Mouse (Mus musculus) urinary bladder, postnatal 4 days (tissue): ENCODE measurements around the gene Flywch2.

Experiments used
- DNase-seq, 2 experiments: peaks; one replicate each; pipeline ENCODE4 v3.0.0; 2021 to 2022; ENCODE audit warnings: low spot score in 2 of 2

Gene Flywch2

DNA sequence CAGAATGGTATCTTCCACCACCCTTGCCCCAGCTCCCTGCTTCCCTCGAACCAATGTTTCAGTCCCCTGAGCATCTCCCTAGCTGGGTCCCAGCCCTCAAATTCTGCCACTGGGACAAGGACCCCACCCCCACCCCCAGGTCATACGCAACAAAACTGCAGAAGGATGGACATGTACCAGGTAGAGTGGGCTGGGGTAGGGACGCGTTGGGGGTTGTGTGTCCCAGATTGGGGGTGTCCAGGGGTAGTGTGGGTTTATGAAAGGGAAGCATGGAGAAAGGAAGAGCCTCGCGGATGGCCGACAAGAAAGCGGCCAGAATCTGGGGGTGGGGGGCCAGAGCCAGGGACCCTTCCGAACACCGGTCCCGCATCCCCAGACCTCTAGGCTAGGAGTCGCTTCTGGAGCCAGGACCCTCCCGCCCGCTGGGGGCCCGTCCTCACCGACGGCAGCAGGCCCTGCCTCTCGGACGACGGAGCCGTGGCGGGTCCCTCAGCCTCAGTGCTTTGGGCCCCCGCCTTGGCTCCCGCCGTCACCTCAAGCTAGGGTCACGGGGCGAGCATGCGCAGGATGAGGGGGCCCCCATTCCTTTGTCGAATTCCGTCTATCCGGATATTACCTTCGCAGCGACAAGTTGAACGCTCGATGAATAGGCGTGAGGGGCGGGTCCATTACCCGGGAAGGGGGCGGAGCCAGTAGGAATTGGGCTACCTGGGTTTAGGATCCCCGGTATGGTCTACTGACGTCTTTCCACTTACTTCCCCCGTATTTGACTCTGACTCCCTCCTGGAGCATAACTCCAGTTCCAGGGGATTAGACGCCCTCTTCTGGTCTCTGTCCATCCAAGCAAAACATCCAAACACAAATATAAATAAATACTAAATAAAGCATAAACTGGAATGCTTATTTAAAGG, at the start of gene Flywch2:
Flywch2 (minus strand) TSS at position 521 of the 911 bp plus-strand sequence.
- peak; percentile 71 to 84 for DNase-seq

- DNase-seq: no peak
Measured at GRCm38 (mm10) chr17:23831201-23831600, 45.3 kb upstream of the Flywch2 start.

DNA sequence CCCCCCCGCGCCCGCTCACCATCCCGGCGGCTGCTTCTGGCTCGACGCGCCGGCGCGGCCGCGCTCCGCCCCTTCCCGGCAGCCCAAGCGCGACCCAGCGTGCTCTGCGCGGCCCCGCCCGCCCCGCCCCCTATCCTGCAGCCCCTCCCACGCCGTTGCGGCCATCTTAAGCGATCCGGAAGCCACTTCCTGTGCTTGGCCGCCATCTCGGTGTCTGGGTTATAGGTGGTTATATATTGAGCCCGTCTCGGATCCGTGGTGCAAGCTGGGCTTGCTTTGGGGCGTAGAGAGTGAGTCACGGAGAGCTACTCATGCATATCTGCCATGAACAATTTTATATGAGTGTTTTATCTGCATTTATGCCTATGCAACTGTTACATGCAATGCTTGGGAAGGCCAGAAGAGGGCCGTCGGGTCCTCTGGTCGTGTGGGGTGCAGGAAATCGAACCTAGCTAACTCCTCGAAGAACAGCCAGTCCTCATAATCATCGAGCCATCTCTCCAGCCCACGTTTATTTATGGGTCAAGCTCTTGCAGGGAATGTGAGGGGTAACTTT, 43.3 kb upstream of the Flywch2 start, which contains the start of gene Elob:
Elob (minus strand) TSS at position 73 of the 556 bp plus-strand sequence.
- DNase-seq: peak; percentile 80 to 81

GRCm38 (mm10) chr17:23828271-23829001, 42.6 kb upstream of the Flywch2 start:
- DNase-seq: peak in 1 of 2 experiments; percentile 57

DNA sequence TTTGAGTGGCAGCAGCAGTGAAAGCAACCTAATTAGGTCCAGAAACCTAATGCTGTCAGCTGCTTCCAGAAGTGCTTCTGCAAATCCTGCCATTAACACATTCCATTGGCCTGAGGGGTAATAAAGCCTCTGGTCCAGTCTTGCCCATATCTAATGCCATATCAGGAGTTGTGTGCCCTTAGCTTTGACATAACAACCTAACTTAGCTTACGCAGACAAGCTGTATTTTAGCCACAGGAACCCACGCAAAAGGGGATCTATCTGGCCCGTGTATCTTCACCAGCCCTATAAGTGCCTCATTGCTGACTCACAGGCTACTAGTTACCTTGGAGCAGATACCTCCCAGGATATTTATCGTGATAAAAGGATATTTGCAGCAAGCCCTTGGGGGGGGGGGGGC, 39.7 kb upstream of the Flywch2 start:
- peak in 1 of 2 experiments; percentile 12 for DNase-seq

GRCm38 (mm10) chr17:23823614-23824013, 37.7 kb upstream of the Flywch2 start:
- no peak for DNase-seq

DNA sequence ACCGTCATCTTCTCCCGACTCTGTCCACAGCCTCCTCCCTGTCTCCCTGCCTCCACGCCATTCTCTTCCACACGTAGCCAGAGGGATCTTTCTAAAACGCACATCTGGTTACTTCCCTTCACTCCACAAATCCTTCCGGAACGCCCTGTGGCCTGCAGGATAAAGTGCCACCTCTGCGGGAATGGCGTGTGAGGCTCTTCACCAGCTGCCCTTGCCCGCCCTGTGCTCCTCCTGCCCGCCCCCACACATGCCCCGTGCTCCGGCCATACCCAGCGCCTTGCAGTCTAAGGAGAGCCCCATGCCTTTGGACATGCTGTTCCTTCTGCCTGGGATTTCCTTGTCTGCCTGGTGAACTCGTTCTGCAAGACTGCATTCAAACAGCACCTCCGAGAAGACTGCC, 37.1 kb upstream of the Flywch2 start:
- no peak for DNase-seq

DNA sequence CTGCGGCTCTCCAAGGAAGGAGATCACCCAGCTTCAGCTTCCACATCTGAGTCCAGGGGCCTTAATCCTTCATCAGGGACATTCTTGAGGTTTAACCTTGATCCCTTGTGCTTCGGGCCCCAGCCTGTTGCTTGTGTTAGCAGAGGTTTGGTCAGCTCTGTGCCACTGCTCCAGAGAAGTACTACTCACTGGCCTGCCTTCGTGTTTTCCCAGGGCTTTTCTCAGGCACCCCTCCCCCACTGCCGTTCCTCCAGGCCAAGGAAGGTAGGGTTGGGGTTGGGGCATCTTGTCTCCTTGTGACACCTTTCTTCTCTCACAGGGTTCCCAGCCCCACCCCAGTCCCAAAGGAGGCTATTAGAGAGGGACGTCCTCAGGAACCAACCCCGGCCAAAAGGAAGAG, 36.2 kb upstream of the Flywch2 start:
- no peak for DNase-seq

DNA sequence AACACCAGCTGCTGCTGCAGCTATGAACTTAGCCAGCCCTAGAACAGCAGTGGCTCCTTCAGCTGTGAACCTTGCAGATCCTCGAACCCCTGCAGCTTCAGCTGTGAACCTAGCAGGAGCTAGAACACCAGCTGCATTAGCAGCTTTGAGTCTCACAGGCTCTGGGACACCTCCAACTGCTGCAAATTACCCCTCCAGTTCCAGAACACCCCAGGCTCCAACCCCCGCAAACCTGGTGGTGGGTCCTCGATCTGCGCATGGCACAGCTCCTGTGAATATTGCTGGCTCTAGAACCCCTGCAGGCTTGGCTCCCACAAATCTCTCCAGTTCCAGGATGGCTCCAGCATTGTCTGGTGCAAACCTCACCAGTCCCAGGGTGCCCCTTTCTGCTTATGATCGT, 34.9 kb upstream of the Flywch2 start:
- no peak for DNase-seq

GRCm38 (mm10) chr17:23819235-23819634, 33.4 kb upstream of the Flywch2 start:
- DNase-seq: no peak

DNA sequence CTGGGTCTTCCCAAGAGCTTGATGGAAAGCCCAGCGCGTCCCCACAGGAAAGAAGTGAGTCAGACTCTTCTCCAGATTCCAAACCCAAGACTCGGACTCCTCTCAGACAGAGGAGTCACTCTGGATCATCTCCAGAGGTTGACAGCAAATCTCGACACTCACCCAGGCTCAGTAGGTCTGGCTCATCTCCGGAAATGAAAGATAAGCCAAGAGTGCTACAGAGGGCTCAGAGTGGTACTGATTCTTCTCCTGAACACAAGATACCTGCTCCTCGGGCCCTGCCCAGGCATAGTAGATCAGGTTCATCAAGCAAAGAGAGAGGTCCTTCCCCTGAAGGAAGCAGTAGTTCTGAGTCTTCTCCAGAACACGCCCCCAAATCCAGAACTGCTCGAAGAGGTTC, 32.7 kb upstream of the Flywch2 start:
- DNase-seq: no peak

DNA sequence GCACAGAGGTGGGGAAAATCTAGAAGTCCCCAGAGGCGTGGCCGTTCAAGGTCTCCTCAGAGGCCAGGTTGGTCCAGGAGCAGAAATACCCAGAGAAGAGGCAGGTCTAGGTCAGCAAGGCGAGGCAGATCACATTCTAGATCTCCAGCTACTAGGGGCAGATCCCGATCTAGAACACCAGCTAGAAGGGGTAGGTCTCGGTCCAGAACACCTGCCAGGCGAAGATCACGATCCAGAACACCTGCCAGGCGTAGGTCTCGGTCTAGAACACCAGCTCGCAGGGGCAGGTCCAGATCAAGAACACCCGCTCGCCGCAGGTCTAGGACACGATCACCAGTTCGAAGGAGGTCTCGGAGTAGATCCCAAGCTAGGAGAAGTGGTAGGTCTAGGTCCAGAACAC, 29.8 kb upstream of the Flywch2 start:
- no peak for DNase-seq

DNA sequence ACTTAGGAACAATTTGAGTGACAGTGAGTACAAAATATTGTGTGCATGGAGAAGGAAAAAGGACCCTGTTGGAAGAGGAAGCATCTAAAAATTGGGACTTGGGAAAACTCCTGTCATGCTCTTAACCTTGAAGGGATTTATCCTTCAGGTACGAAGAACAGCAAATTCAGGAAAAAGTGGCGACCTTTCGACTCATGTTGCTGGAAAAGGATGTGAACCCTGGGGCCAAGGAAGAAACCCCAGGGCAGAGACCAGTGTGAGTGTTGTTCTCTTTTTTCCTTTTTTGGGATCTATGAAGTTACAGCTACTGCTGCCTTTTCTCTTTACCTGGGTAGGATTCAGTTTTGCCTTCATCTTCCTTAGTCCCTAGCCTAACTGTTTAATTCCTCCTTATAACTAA, 22.0 kb upstream of the Flywch2 start:
- no peak for DNase-seq

- no peak for DNase-seq
Measured at GRCm38 (mm10) chr17:23806867-23807266, 21.0 kb upstream of the Flywch2 start.

DNA sequence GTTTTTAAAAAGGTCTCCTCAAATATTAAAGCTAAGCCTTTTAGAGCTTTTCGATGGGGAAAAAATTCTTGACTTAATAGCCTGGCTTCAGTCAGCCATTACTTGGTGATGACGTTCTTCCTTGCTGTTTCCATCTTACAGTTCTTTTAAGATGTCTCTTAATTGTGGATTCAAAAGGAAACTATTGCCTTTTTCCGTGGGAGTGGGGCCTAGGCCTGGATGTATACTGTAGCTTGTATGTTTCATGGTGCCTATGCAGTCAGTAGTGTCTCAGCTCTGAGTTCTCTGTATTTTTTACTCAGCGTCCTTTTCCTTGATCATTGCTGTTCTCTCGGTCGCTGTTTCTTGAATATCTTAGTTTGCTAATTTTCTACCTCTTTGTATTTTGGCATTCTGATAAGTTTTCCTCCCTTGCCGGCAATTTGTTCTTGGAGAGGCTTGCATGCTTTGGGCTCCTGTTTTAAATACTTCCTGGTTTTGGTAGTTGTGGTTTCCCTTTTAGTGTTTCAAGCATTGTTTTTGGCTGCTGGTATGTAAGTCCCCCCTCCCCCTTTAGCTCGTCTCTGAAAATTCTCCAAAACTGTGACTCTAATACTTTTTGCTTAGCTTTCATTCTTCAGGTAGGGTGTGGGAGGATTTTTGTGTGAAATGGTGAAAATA, 18.7 kb upstream of the Flywch2 start:
- no peak for DNase-seq

- DNase-seq: peak; percentile 69 to 82
Measured at GRCm38 (mm10) chr17:23803366-23804041, 17.6 kb upstream of the Flywch2 start.

DNA sequence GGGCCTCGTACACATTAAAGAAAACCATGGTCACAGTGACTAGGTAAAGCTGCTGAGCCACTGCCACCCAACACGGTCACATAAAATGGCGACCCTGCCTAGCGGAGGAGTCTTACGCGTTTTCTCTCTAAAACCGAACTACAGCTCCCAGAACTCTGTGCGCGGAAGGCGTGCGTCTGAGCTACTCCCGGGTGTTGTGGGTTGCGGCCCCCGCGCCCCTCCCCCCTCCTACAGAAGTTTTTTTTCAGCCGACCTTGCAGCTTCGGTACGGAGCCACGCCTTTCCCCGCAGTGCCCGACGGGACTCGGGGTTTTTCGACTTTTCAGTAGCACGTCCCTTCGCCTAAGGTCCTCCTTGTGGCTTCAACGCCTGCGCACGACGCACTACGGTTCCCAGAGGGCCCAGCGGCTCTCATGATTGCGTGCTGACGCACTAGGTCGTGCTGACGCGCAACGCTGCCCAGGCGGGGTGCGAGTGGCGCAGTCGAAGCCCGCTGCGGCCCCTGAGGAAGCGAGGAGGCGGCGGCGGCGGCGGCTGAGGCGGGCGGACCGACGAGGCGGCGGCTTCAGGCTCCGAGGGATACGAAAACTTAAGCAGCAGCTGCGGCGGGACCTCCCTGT, 17.0 kb upstream of the Flywch2 start:
- peak; percentile 97 for DNase-seq

DNA sequence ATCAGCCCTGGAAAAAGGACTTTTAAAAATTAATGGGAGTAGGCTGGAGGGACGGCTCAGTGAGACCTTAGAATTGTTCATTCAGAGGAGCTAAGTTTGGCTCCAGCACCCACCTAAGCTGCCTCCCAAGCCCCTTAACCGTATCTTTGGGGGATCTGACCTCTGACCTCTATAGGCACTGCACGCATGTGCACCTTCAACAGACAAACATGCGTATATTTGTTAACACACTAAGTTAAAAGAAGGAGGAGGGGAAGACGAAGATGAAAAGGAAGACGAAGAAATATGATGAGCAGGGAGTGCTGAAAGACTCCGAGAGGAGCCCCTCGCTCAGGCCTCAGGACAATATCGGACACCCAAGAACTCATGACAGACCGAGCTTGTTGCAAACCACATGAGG, 15.7 kb upstream of the Flywch2 start:
- no peak for DNase-seq

- DNase-seq: no peak
Measured at GRCm38 (mm10) chr17:23797316-23797715, 11.4 kb upstream of the Flywch2 start.

- no peak for DNase-seq
Measured at GRCm38 (mm10) chr17:23795323-23795722, 9.4 kb upstream of the Flywch2 start.

DNA sequence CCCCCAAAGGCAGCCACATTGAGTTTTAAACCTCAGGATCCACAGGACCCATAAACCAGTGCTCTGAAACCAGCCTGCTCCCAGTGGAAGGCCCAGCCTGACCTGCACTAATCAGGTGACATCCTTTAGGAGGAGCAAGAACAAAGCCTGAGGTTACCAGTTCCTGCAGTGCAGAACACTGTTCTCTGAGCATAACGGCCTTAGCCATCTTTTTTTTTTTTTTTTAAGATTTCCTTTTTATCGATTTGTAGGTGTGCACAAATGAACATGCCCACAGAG, 5.1 kb upstream of the Flywch2 start:
- no peak for DNase-seq
